Mouse (Mus musculus) hindbrain, embryonic 14.5 days (tissue): ENCODE data around the gene Tmem222. TPM values are rescaled to one million over a fixed set of nuclear protein-coding genes. Genes with fewer than 3 reads are reported as not detected.

Experiments used
- ATAC-seq: fragments of 200-750 bp; cut with Nextera tagmentation; 2 replicates; pipeline ENCODE4 v1.8.0; 2017; ENCODE audit warnings: moderate number of reproducible peaks, mild to moderate bottlenecking, moderate TSS enrichment, moderate library complexity; ENCODE audit not compliant: low FRiP score
- DNase-seq: peaks from one replicate; pipeline ENCODE4 v3.0.0-alpha.2; 2015; ENCODE audit warnings: low spot score
- H3K27ac ChIP-seq: fragments of 300-500 bp; sonication (generic); 2 replicates; pipeline ENCODE4 v1.5.1; 2014; ENCODE audit warnings: mild to moderate bottlenecking, moderate library complexity
- H3K27me3 ChIP-seq: fragments of 300-500 bp; sonication (generic); 2 replicates; pipeline ENCODE4 v1.6.1; 2014; ENCODE audit warnings: mild to moderate bottlenecking, low read length, mixed read lengths; ENCODE audit not compliant: control insufficient read depth, insufficient read depth
- H3K36me3 ChIP-seq: fragments of 300-500 bp; sonication (generic); replicated peaks from 2 replicates; pipeline ENCODE4 v1.6.1; 2014; ENCODE audit not compliant: control insufficient read depth, insufficient read depth
- H3K4me1 ChIP-seq: fragments of 300-500 bp; sonication (generic); replicated peaks from 2 replicates; pipeline ENCODE4 v1.6.1; 2014; ENCODE audit warnings: antibody characterized with exemption, low read length, mixed read lengths; ENCODE audit not compliant: control insufficient read depth, insufficient read depth
- H3K4me2 ChIP-seq: fragments of 300-500 bp; sonication (generic); replicated peaks from 2 replicates; pipeline ENCODE4 v1.6.1; 2014; ENCODE audit warnings: mild to moderate bottlenecking, moderate library complexity
- H3K4me3 ChIP-seq: fragments of 300-500 bp; sonication (generic); replicated peaks from 2 replicates; pipeline ENCODE4 v1.5.1; 2014; ENCODE audit warnings: mild to moderate bottlenecking, low read length
- H3K9ac ChIP-seq: fragments of 300-500 bp; sonication (generic); 2 replicates; pipeline ENCODE4 v1.6.1; 2014
- H3K9me3 ChIP-seq: fragments of 300-500 bp; sonication (generic); 2 replicates; pipeline ENCODE4 v1.6.1; 2016; ENCODE audit warnings: low read length; ENCODE audit not compliant: control insufficient read depth
- WGBS: fragments of 180-500 bp; shearing (Covaris S2); extraction: QIAGEN DNeasy Blood & Tissue Kit; methylation state at CpG from one replicate; pipeline ENCODE4 v1.1.7; 2014; 5-methylcytosine and 5-hydroxymethylcytosine counted together
- polyA plus RNA-seq: library from polyadenylated mRNA; unstranded; fragments of >200 nt; fragmentation: Nextera tagmentation; extraction: Ambion mirVana; gene quantifications from 2 replicates; pipeline ENCODE4 v1.2.1, GENCODE M21; 2014

Tmem222 gene
- polyA plus RNA-seq: 119 and 121 TPM in 2 replicates

DNA sequence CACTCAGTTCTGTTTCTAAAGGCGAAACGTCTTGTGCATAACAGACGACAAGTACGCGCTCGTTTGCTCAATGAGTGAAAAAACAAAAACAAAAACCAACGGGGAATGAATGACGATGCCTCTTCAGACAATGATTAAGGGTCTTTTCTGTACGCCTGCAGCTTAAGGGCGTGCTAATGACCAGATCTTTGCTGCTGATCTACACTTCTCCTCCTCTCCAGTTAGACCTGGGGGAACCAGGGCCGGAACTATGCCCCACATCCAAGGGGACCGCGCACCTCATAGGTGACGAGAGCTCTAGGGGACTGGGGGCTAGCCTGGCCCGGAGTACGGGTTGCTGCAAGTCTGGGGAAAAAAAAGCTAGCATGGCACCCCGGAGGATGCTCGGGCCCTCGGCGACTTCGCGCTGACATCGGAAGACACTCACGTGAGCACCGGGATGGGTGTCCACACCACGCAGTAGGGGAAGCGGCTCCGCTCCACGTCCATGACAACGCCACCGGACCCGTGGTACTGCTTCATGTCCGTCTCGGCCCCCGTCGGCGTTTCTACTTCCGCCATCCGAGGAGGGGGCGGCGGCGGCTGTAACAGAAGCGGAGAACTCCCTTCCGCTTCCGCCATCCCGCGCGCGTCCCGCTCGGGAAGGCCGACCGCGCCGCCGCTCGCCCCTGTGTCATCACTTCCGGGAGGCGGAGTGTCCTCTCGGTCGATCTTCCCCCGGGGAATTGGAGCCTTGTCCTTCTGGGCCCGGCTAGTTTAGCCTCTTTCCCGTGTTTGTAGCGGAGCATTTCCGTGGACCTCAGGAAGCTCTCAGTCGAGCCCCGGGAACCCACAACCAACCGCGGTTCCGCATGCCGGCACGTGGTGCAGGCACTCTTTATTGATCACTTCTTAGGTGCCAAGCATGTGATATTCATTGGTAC, at the start of gene Tmem222:
TSS of gene Tmem222 (minus strand) at position 689 of the 923 bp plus-strand sequence.
- under 1% methylated on average over 73 of the region's 73 CpGs for WGBS
- ATAC-seq (peak; percentile 93), DNase-seq (peak; percentile 97)
- H3K36me3 ChIP-seq: peaks cover 4% of the 10 kb centered on the region; the same call in 1 of the 2 replicates
- peak within 1 kb of the TSS; percentile 89 for H3K9ac ChIP-seq
- peak within 1 kb of the TSS; percentile 74 for H3K4me2 ChIP-seq
- H3K4me1 ChIP-seq: peaks cover 22% of the 10 kb centered on the region
- H3K9me3 ChIP-seq: no peaks in the 10 kb centered on the region
- no peaks in the 10 kb centered on the region for H3K27me3 ChIP-seq
- peak within 1 kb of the TSS; percentile 76 for H3K4me3 ChIP-seq
- peak within 1 kb of the TSS; percentile 93 for H3K27ac ChIP-seq

DNA sequence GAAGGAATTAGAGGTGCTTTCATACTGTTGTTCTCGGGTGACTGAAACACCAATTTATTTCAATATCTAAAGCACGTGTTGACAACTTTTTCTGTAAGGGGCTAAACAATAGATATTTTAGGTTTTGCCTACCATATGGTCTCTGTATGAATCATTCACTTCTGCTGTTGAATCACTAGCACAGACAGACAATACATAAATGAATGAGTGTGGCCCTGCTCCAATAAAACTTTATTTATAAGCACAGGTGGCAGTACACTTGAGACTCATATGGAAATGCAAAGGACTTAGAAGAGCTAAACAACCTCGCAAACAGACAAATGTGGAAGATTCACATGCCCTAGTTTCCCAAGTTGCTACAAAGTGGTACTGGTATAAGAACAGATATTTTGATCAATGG, 42.1 kb upstream of the Tmem222 start:
- no peak overlapping the region for H3K4me3 ChIP-seq
- no peak for ATAC-seq

DNA sequence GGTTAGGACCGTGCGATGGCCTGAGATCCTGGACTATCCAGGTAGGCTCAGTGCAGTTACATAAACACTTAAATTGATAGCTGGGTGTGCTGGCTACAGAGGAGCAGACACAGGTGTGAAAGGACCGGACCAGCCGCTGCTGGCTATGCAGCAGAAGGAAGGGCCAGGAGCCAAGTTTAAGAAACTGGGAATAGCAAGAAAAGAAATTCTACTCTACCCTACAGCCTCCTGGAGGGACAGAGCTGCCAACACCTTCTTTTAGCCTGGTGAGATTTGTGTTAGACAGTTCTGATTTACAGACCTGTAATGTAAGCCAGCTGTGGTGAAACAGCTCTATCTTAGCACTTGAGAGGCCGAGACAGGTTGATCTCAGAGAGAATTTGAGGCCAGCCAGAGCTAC, 38.4 kb upstream of the Tmem222 start:
- H3K9ac ChIP-seq: no peak overlapping the region
- no peaks in the 10 kb centered on the region for H3K4me1 ChIP-seq
- no peaks in the 10 kb centered on the region for H3K27me3 ChIP-seq
- H3K27ac ChIP-seq: no peak overlapping the region
- ATAC-seq (no peak), DNase-seq (no peak)
- WGBS: 90% methylated on average over 5 of the region's 5 CpGs
- peaks cover 20% of the 10 kb centered on the region for H3K36me3 ChIP-seq
- H3K4me2 ChIP-seq: no peak overlapping the region
- no peak overlapping the region for H3K4me3 ChIP-seq
- H3K9me3 ChIP-seq: no peaks in the 10 kb centered on the region

More for the DNA sequence above, 42.1 kb upstream of the Tmem222 start:
- 90% methylated on average over 3 of the region's 3 CpGs for WGBS
- Histone ChIP-seq H3K9ac (no peak overlapping the region), H3K4me1 (no peaks in the 10 kb centered on the region), H3K36me3 (peaks cover 27% of the 10 kb centered on the region), H3K4me2 (no peak overlapping the region), H3K27ac (no peak overlapping the region), H3K9me3 (no peaks in the 10 kb centered on the region), H3K27me3 (no peaks in the 10 kb centered on the region)
- no peak for DNase-seq

DNA sequence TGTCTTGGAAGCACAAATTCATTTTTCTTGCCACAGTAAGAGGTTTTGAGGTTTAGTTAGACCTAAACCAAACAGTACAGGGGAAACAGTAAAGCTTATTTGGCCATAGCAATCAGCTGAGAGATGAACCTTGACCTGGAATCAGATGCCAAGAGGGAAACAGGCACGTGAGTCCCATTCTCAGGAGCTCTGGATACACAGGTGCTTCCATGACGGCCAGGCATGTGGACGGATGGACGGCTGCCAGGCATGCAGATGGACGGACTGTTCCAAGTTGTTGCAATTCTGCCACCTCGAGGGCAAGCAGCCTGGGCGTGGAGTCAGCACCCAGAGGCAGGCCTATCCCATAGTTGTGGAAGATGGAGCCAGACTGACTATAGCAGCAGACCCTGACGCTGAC, 37.3 kb upstream of the Tmem222 start:
- ATAC-seq: no peak
- H3K4me1 ChIP-seq: no peaks in the 10 kb centered on the region
- peaks cover 20% of the 10 kb centered on the region for H3K36me3 ChIP-seq
- H3K27ac ChIP-seq: no peak overlapping the region
- H3K9ac ChIP-seq: no peak overlapping the region
- H3K9me3 ChIP-seq: no peaks in the 10 kb centered on the region
- H3K4me2 ChIP-seq: no peak overlapping the region
- H3K4me3 ChIP-seq: no peak overlapping the region
- 82% methylated on average over 8 of the region's 8 CpGs for WGBS
- no peak for DNase-seq
- no peaks in the 10 kb centered on the region for H3K27me3 ChIP-seq

DNA sequence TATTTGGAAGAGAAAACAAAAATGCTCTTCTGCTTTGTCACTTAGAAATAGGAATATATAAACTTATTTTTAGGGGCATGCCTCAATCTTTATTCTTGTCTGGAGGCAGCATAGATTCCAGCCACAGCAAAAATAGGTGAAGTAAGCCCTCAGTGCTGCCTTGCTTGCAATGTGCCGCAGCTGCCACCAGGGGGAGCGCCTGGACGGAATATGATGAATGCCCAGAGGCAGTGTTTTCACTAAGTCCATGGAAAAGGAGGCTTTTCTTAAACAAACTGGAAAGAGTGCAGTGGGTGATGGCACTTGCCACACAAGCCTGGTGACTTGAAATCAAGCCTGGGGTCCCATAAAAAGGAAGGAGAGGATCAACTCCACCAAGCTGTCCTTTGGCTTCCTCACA, 32.4 kb upstream of the Tmem222 start:
- Histone ChIP-seq H3K4me3 (no peak overlapping the region), H3K36me3 (peaks cover 36% of the 10 kb centered on the region), H3K4me1 (no peaks in the 10 kb centered on the region), H3K9ac (no peak overlapping the region), H3K27me3 (no peaks in the 10 kb centered on the region), H3K9me3 (no peaks in the 10 kb centered on the region), H3K4me2 (no peak overlapping the region), H3K27ac (no peak overlapping the region)
- 0% methylated on average over 3 of the region's 3 CpGs for WGBS
- ATAC-seq: no peak
- DNase-seq: peak; percentile 90

DNA sequence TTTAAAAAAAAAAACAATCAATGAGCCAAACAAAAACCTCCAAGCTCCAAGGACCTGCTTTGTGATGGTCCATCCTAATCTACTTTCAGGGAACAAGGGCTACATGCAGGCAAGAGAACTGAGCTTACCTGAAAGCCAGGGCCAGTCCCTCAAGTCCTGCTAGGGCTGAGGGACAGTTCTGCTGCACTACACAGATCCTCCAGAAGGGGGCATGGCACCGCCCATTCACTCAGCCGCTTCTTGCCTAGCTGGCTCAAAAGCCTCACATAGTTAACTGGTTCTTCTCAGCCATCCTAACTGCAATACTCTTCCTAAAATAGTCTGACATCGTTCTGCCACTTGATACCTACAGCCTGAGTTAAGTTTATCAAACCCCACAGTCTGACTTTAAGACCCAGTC, 29.7 kb upstream of the Tmem222 start:
- Histone ChIP-seq H3K9me3 (no peaks in the 10 kb centered on the region), H3K36me3 (peaks cover 46% of the 10 kb centered on the region), H3K27me3 (no peaks in the 10 kb centered on the region), H3K27ac (no peak overlapping the region), H3K9ac (no peak overlapping the region), H3K4me2 (no peak overlapping the region), H3K4me1 (no peaks in the 10 kb centered on the region), H3K4me3 (no peak overlapping the region)
- ATAC-seq (no peak), DNase-seq (peak; percentile 53)
- 47% methylated on average over 3 of the region's 3 CpGs for WGBS

DNA sequence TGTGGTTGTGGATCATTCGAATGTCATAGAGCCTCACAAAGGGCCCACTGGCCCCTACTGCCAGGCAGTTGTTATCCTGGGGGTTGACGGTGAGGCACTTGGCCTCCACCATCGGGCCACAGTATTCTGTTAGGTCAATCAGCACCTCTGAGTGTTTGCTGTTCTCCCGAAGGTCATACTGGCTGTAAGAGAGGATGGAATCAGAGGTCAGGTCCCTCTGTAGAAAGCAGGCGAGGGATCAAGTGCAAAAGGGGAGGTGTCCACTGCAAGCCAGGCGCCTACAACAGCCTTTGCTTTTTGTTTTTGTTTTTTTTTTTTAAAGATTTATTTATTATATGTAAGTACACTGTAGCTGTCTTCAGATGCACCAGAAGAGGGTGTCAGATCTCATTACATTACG, 28.2 kb upstream of the Tmem222 start:
- H3K4me1 ChIP-seq: no peaks in the 10 kb centered on the region
- H3K4me3 ChIP-seq: no peak overlapping the region
- no peak for ATAC-seq
- peaks cover 47% of the 10 kb centered on the region for H3K36me3 ChIP-seq
- no peaks in the 10 kb centered on the region for H3K27me3 ChIP-seq
- H3K4me2 ChIP-seq: no peak overlapping the region
- H3K9ac ChIP-seq: no peak overlapping the region
- no peak overlapping the region for H3K27ac ChIP-seq
- DNase-seq: no peak
- 92% methylated on average over 7 of the region's 7 CpGs for WGBS
- H3K9me3 ChIP-seq: no peaks in the 10 kb centered on the region

DNA sequence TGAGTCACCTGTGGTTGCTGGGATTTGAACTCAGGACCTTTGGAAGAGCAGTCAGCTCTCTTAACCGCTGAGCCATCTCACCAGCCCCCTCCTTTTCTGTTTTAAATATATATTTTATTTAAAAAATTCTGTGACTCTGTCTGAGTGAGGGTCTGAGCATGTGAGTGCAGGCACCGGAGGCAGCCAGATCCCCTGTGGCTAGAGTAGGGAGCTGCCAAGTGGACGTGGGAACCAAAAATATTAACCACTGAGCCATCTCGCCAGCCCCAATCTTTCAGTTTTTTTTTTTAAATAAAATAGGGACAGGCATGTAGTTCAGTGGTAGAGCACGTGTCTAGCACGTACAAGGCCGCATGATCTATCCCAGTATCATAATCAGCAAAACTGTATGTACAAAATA, 27.2 kb upstream of the Tmem222 start:
- DNase-seq (no peak), ATAC-seq (no peak)
- no peak overlapping the region for H3K27ac ChIP-seq
- H3K36me3 ChIP-seq: peaks cover 53% of the 10 kb centered on the region
- no peaks in the 10 kb centered on the region for H3K27me3 ChIP-seq
- no peaks in the 10 kb centered on the region for H3K4me1 ChIP-seq
- no peak overlapping the region for H3K9ac ChIP-seq
- no peak overlapping the region for H3K4me2 ChIP-seq
- no peak overlapping the region for H3K4me3 ChIP-seq
- WGBS: 90% methylated on average over 7 of the region's 7 CpGs
- H3K9me3 ChIP-seq: no peaks in the 10 kb centered on the region

DNA sequence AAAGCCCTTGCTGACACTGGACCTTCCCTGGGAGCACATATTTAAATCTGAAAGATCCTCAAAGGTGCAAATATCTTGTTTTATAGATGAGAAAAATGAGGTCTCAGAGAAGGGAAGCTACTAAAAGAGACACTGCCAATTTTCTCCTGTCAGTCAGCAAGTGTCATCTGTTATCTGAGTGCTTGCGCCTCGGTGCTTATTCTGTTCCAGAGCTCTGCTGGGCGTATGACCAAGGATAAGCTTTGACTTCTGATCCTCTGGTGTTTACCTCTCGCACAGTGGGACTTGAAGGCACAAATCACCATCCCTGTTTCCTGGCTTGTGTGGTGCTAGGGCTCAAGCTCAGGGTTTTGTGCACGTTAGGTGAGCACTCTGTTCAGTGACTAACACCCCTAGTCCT, 25.1 kb upstream of the Tmem222 start:
- Histone ChIP-seq H3K9ac (no peak overlapping the region), H3K4me1 (peaks cover 9% of the 10 kb centered on the region), H3K4me2 (no peak overlapping the region), H3K27me3 (no peaks in the 10 kb centered on the region), H3K4me3 (no peak overlapping the region), H3K27ac (no peak overlapping the region), H3K9me3 (no peaks in the 10 kb centered on the region), H3K36me3 (peaks cover 44% of the 10 kb centered on the region)
- no peak for ATAC-seq
- no peak for DNase-seq
- WGBS: 91% methylated on average over 5 of the region's 5 CpGs
